Mouse (Mus musculus) cerebellum, adult 2 months (tissue): ENCODE measurements at regions not wholly inside any gene's neighbourhood (a gene's known extent, or its start where the extent isn't known, plus 50 kb on each side); places are given as distances from the start of the nearest gene placed in this dataset.

Source experiments
- DNase-seq, 2 experiments: peaks; one replicate each; pipeline ENCODE4 v3.0.0; 2021
- H3K27ac ChIP-seq: fragments of 200-500 bp; 2 replicates; pipeline ENCODE4 v1.5.1; 2012; ENCODE audit warnings: low read length, control low read depth, inconsistent platforms; ENCODE audit not compliant: insufficient read depth
- H3K27me3 ChIP-seq: fragments of 200-500 bp; 2 replicates; pipeline ENCODE4 v1.6.1; 2012; ENCODE audit warnings: inconsistent platforms, mild to moderate bottlenecking, low read length, moderate library complexity; ENCODE audit not compliant: control insufficient read depth, insufficient read depth
- H3K4me1 ChIP-seq: fragments of 200-500 bp; 2 replicates; pipeline ENCODE4 v1.6.1; 2011; ENCODE audit warnings: low read length; ENCODE audit not compliant: control insufficient read depth, insufficient read depth
- H3K4me3 ChIP-seq: fragments of 200-500 bp; replicated peaks from 2 replicates; pipeline ENCODE3; 2011; ENCODE audit warnings: mild to moderate bottlenecking, low read depth, low read length, control low read depth; ENCODE audit not compliant: insufficient read depth
- CTCF ChIP-seq: fragments of 200-500 bp; IDR thresholded peaks from 2 replicates; pipeline ENCODE4 v1.5.1; 2011; ENCODE audit warnings: low read depth, mild to moderate bottlenecking, control low read depth, low read length, moderate library complexity, borderline replicate concordance; ENCODE audit not compliant: insufficient read depth
- POLR2A ChIP-seq: fragments of 200-500 bp; IDR thresholded peaks from 2 replicates; pipeline ENCODE4 v1.6.1; 2011; ENCODE audit warnings: low read length, control low read depth, borderline replicate concordance; ENCODE audit not compliant: insufficient read depth
- WGBS: fragments of 180-500 bp; shearing (Covaris S2); methylation state at CpG from one replicate; pipeline ENCODE4 v1.1.7; 2018; 5-methylcytosine and 5-hydroxymethylcytosine counted together

DNA sequence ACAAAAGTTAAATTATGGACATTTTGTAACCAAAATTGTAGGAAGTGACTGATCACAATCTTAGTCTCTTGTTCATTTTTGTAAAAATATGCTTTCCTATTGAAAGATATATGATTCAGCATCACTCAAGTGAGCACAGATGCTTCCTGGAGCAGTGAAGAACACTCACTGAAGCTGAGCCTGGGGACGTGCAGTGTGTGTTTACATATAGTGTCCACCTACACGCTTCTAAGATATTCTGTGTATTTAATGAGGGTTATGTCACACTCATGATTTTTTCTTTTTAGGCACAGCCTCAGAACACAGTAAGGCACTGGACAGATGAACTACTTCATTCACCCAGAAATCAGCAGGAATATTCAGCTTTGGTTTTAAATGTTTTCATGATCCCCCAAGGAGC lies 1533.6 kb downstream of the Tbl1xr1 start:
- DNase-seq, result no peak
- H3K27ac ChIP-seq, result no peak overlapping the region
- H3K4me1 ChIP-seq, result no peaks in the 10 kb centered on the region
- TF ChIP-seq CTCF, result no peak
- no peak for TF ChIP-seq POLR2A
- H3K27me3 ChIP-seq, result no peaks in the 10 kb centered on the region
- WGBS, result 78% methylated on average over 2 of the region's 2 CpGs
- H3K4me3 ChIP-seq, result no peak overlapping the region

DNA sequence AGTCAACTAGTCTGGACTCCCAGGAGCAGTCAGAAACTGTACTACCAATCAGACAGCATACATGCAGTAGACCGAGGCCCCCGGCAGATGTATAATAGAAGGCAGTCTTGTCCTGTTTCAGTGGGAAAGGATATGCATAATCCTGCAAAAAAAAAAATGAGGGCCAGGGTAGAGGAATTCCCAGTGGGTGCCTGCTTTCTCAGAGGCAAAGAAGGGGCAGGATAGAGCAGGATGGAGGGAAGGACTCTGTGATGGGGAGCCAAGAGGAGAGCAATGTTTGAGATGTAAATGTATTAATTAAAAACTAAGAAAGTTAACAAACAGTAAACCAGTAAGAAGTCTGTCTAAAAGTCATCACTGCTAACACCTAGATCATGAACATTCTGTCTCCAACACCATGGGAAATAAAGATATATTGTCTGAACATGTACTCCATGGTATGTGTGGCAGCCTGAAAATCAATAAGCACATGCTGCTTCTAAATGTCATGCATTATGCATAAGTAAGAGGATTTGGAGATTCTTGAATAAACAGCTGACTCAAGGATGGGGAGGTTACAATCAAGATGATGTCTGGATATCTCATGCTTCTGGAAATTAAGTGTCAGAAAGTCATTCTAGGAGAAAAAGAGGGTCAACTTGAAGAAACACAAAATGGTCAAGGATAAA lies 1485.3 kb downstream of the Naaladl2 start:
- TF ChIP-seq CTCF, result no peak
- no peak overlapping the region for H3K27ac ChIP-seq
- no peaks in the 10 kb centered on the region for H3K27me3 ChIP-seq
- no peak for DNase-seq
- no peak overlapping the region for H3K4me3 ChIP-seq
- no peaks in the 10 kb centered on the region for H3K4me1 ChIP-seq
- 85% methylated on average over 2 of the region's 2 CpGs for WGBS

DNA sequence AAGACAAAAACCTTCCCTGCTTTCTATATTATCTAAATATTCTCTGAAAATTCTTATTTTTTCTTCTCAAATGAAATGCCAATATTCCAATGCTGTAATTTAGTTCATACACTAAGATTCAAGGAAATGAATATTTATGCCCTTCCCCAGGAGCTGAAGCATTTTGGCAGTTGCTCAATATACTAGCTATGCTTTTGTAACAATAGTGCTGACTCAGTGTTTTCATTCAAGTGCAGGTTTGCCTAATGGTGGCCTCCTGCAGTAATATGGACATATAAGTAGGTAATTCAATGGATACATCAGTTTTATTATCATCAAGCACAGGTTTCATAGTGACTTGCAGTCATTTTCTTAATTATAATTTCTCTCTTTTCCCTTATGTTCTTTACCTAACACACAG lies 1437.3 kb downstream of the Naaladl2 start:
- Histone ChIP-seq H3K27ac (no peak overlapping the region), H3K27me3 (no peaks in the 10 kb centered on the region), H3K4me1 (no peaks in the 10 kb centered on the region), H3K4me3 (no peak overlapping the region)
- no peak for DNase-seq
- TF ChIP-seq POLR2A, result no peak
- no peak for TF ChIP-seq CTCF
